Mouse (Mus musculus) embryonic facial prominence, embryonic 12.5 days (tissue): Measurements from ENCODE around the gene Col25a1. TPM values are rescaled to one million over a fixed set of nuclear protein-coding genes. Genes with fewer than 3 reads are reported as not detected.

ENCODE experiments used
- ATAC-seq: fragments of 200-750 bp; cut with Nextera tagmentation; 2 replicates; pipeline ENCODE4 v1.8.0; 2017; ENCODE audit not compliant: insufficient number of reproducible peaks, insufficient read depth, low FRiP score, low TSS enrichment
- H3K27ac ChIP-seq: fragments of 300-500 bp; sonication (generic); 2 replicates; pipeline ENCODE4 v1.5.1; 2016; ENCODE audit warnings: mild to moderate bottlenecking
- H3K27me3 ChIP-seq: fragments of 300-500 bp; sonication (generic); 2 replicates; pipeline ENCODE4 v1.6.1; 2016; ENCODE audit warnings: mild to moderate bottlenecking, moderate library complexity
- H3K36me3 ChIP-seq: fragments of 300-500 bp; sonication (generic); 2 replicates; pipeline ENCODE4 v1.6.1; 2016; ENCODE audit warnings: mild to moderate bottlenecking
- H3K4me1 ChIP-seq: fragments of 300-500 bp; sonication (generic); 2 replicates; pipeline ENCODE4 v1.6.1; 2016
- H3K4me2 ChIP-seq: fragments of 300-500 bp; sonication (generic); replicated peaks from 2 replicates; pipeline ENCODE4 v1.6.1; 2016; ENCODE audit warnings: mild to moderate bottlenecking, moderate library complexity
- H3K4me3 ChIP-seq: fragments of 300-500 bp; sonication (generic); 2 replicates; pipeline ENCODE4 v1.5.1; 2016; ENCODE audit warnings: mild to moderate bottlenecking
- H3K9ac ChIP-seq: fragments of 300-500 bp; sonication (generic); 2 replicates; pipeline ENCODE4 v1.6.1; 2016; ENCODE audit warnings: mild to moderate bottlenecking, moderate library complexity
- H3K9me3 ChIP-seq: fragments of 300-500 bp; sonication (generic); 2 replicates; pipeline ENCODE4 v1.6.1; 2016; ENCODE audit warnings: mild to moderate bottlenecking, moderate library complexity
- WGBS: fragments of 180-500 bp; shearing (Covaris S2); methylation state at CpG from one replicate; pipeline ENCODE4 v1.1.7; 2016; 5-methylcytosine and 5-hydroxymethylcytosine counted together
- polyA plus RNA-seq: library from polyadenylated mRNA; unstranded; fragments of >200 nt; fragmentation: Nextera tagmentation; extraction: Ambion mirVana; gene quantifications from 2 replicates; pipeline ENCODE4 v1.2.1, GENCODE M21; 2016

Col25a1 gene
- polyA plus RNA-seq, 1 experiment from 2014 or later, result 31.1 TPM

GRCm38 (mm10) chr3:130128564-130128963, 2.7 kb upstream of the Col25a1 start:
- Histone ChIP-seq H3K9me3 (no peaks in the 10 kb centered on the region), H3K27me3 (no peaks in the 10 kb centered on the region), H3K4me3 (no peak overlapping the region), H3K27ac (no peak overlapping the region), H3K4me1 (peaks cover 7% of the 10 kb centered on the region), H3K36me3 (no peaks in the 10 kb centered on the region), H3K9ac (0 out of 2 replicates have a peak overlapping the region, but pooled peaks have one; percentile 4), H3K4me2 (no peak overlapping the region)
- no peak for ATAC-seq
- 71% methylated on average over 11 of the region's 11 CpGs for WGBS

GRCm38 (mm10) chr3:130129635-130130206, 1.6 kb upstream of the Col25a1 start:
- ATAC-seq, result no peak
- Histone ChIP-seq H3K27ac (no peak overlapping the region), H3K4me3 (no peak overlapping the region), H3K4me1 (peaks cover 7% of the 10 kb centered on the region), H3K9me3 (no peaks in the 10 kb centered on the region), H3K4me2 (no peak overlapping the region), H3K36me3 (no peaks in the 10 kb centered on the region), H3K27me3 (no peaks in the 10 kb centered on the region), H3K9ac (no peak overlapping the region)
- WGBS, result 53% methylated on average over 10 of the region's 10 CpGs

- no peak for ATAC-seq
- H3K4me3 ChIP-seq, result no peak overlapping the region
These were observed 5.9 kb downstream of the Col25a1 start for GRCm38 (mm10) chr3:130137204-130137603.

GRCm38 (mm10) chr3:130137640-130138039, 6.3 kb downstream of the Col25a1 start:
- Histone ChIP-seq H3K27me3 (no peaks in the 10 kb centered on the region), H3K9me3 (0 out of 2 replicates have a peak, but pooled peaks cover 6% of the 10 kb centered on the region), H3K36me3 (no peaks in the 10 kb centered on the region), H3K4me2 (no peak overlapping the region), H3K9ac (no peak overlapping the region), H3K27ac (no peak overlapping the region), H3K4me1 (no peaks in the 10 kb centered on the region), H3K4me3 (no peak overlapping the region)
- no peak for ATAC-seq
- 45% methylated on average over 3 of the region's 3 CpGs for WGBS

More at GRCm38 (mm10) chr3:130137204-130137603, 5.9 kb downstream of the Col25a1 start:
- Histone ChIP-seq H3K27ac (no peak overlapping the region), H3K4me2 (no peak overlapping the region), H3K9ac (no peak overlapping the region), H3K36me3 (no peaks in the 10 kb centered on the region), H3K4me1 (no peaks in the 10 kb centered on the region), H3K27me3 (no peaks in the 10 kb centered on the region), H3K9me3 (0 out of 2 replicates have a peak, but pooled peaks cover 4% of the 10 kb centered on the region)

GRCm38 (mm10) chr3:130145874-130146273, 14.6 kb downstream of the Col25a1 start:
- Histone ChIP-seq H3K27ac (no peak overlapping the region), H3K9me3 (0 out of 2 replicates have a peak, but pooled peaks cover 6% of the 10 kb centered on the region), H3K27me3 (no peaks in the 10 kb centered on the region), H3K36me3 (no peaks in the 10 kb centered on the region), H3K9ac (no peak overlapping the region), H3K4me3 (no peak overlapping the region), H3K4me2 (no peak overlapping the region), H3K4me1 (no peaks in the 10 kb centered on the region)
- 64% methylated on average over 12 of the region's 12 CpGs for WGBS
- no peak for ATAC-seq

GRCm38 (mm10) chr3:130147827-130148226, 16.5 kb downstream of the Col25a1 start:
- Histone ChIP-seq H3K4me1 (no peaks in the 10 kb centered on the region), H3K27me3 (no peaks in the 10 kb centered on the region), H3K36me3 (no peaks in the 10 kb centered on the region), H3K4me3 (no peak overlapping the region), H3K4me2 (no peak overlapping the region), H3K9ac (no peak overlapping the region), H3K9me3 (no peaks in the 10 kb centered on the region), H3K27ac (no peak overlapping the region)
- no peak for ATAC-seq
- 63% methylated on average over 8 of the region's 8 CpGs for WGBS

GRCm38 (mm10) chr3:130149180-130149579, 17.9 kb downstream of the Col25a1 start:
- H3K27me3 ChIP-seq, result no peaks in the 10 kb centered on the region
- no peak overlapping the region for H3K4me3 ChIP-seq
- 85% methylated on average over 1 of the region's 1 CpGs for WGBS
- no peaks in the 10 kb centered on the region for H3K4me1 ChIP-seq
- no peaks in the 10 kb centered on the region for H3K9me3 ChIP-seq
- H3K36me3 ChIP-seq, result no peaks in the 10 kb centered on the region
- ATAC-seq, result no peak
- no peak overlapping the region for H3K4me2 ChIP-seq
- H3K9ac ChIP-seq, result no peak overlapping the region
- H3K27ac ChIP-seq, result no peak overlapping the region

- ATAC-seq, result no peak
- H3K36me3 ChIP-seq, result no peaks in the 10 kb centered on the region
- H3K4me3 ChIP-seq, result no peak overlapping the region
- H3K27me3 ChIP-seq, result no peaks in the 10 kb centered on the region
- no peak overlapping the region for H3K4me2 ChIP-seq
- no peak overlapping the region for H3K27ac ChIP-seq
- no peaks in the 10 kb centered on the region for H3K4me1 ChIP-seq
- WGBS, result 83% methylated on average over 3 of the region's 3 CpGs
- no peaks in the 10 kb centered on the region for H3K9me3 ChIP-seq
- H3K9ac ChIP-seq, result no peak overlapping the region
These were observed 21.8 kb downstream of the Col25a1 start for GRCm38 (mm10) chr3:130153117-130153516.

- Histone ChIP-seq H3K9ac (no peak overlapping the region), H3K27me3 (no peaks in the 10 kb centered on the region), H3K4me2 (no peak overlapping the region), H3K4me1 (0 out of 2 replicates have a peak, but pooled peaks cover 4% of the 10 kb centered on the region), H3K27ac (no peak overlapping the region), H3K4me3 (no peak overlapping the region), H3K9me3 (no peaks in the 10 kb centered on the region), H3K36me3 (no peaks in the 10 kb centered on the region)
- no peak for ATAC-seq
- WGBS, result 66% methylated on average over 3 of the region's 3 CpGs
These were observed 26.2 kb downstream of the Col25a1 start for GRCm38 (mm10) chr3:130157551-130157950.

- H3K4me2 ChIP-seq, result no peak overlapping the region
- H3K36me3 ChIP-seq, result no peaks in the 10 kb centered on the region
- H3K27ac ChIP-seq, result no peak overlapping the region
- no peak overlapping the region for H3K9ac ChIP-seq
- no peak overlapping the region for H3K4me3 ChIP-seq
- ATAC-seq, result no peak
- H3K9me3 ChIP-seq, result no peaks in the 10 kb centered on the region
- no peaks in the 10 kb centered on the region for H3K27me3 ChIP-seq
- WGBS, result 66% methylated on average over 4 of the region's 4 CpGs
- H3K4me1 ChIP-seq, result 0 out of 2 replicates have a peak, but pooled peaks cover 4% of the 10 kb centered on the region
These were observed 28.6 kb downstream of the Col25a1 start for GRCm38 (mm10) chr3:130159906-130160305.

- H3K9ac ChIP-seq, result no peak overlapping the region
- 0 out of 2 replicates have a peak, but pooled peaks cover 4% of the 10 kb centered on the region for H3K4me1 ChIP-seq
- no peaks in the 10 kb centered on the region for H3K27me3 ChIP-seq
- WGBS, result 51% methylated on average over 4 of the region's 4 CpGs
- H3K9me3 ChIP-seq, result no peaks in the 10 kb centered on the region
- ATAC-seq, result no peak
- no peaks in the 10 kb centered on the region for H3K36me3 ChIP-seq
- no peak overlapping the region for H3K4me2 ChIP-seq
- no peak overlapping the region for H3K27ac ChIP-seq
- H3K4me3 ChIP-seq, result no peak overlapping the region
These were observed 29.6 kb downstream of the Col25a1 start for GRCm38 (mm10) chr3:130160902-130161301.

- no peak overlapping the region for H3K4me2 ChIP-seq
- H3K36me3 ChIP-seq, result no peaks in the 10 kb centered on the region
- no peak for ATAC-seq
- 0 out of 2 replicates have a peak, but pooled peaks cover 4% of the 10 kb centered on the region for H3K4me1 ChIP-seq
- no peak overlapping the region for H3K9ac ChIP-seq
- H3K4me3 ChIP-seq, result no peak overlapping the region
- WGBS, result 42% methylated on average over 13 of the region's 13 CpGs
- no peak overlapping the region for H3K27ac ChIP-seq
- no peaks in the 10 kb centered on the region for H3K9me3 ChIP-seq
- no peaks in the 10 kb centered on the region for H3K27me3 ChIP-seq
These were observed 30.1 kb downstream of the Col25a1 start for GRCm38 (mm10) chr3:130161323-130161917.
